Mouse (Mus musculus) E14TG2a.4 (cell line): Measurements from ENCODE around the gene Gramd1a.

ENCODE experiments used
- H3K27me3 ChIP-seq: 2 replicates; pipeline ENCODE4 v1.6.1; 2014; ENCODE audit warnings: low read length, control low read depth; ENCODE audit not compliant: insufficient read depth
- H3K36me3 ChIP-seq: 2 replicates; pipeline ENCODE4 v1.6.1; 2014; ENCODE audit warnings: low read length, control low read depth; ENCODE audit not compliant: insufficient read depth
- H3K4me1 ChIP-seq: replicated peaks from 2 replicates; pipeline ENCODE4 v1.6.1; 2014; ENCODE audit warnings: low read depth, low read length, control low read depth
- H3K4me3 ChIP-seq: replicated peaks from 2 replicates; pipeline ENCODE4 v1.5.1; 2014; ENCODE audit warnings: mild to moderate bottlenecking, low read length
- H3K9me3 ChIP-seq: 2 replicates; pipeline ENCODE4 v1.6.1; 2014; ENCODE audit warnings: low read length, control low read depth
- CTCF ChIP-seq: conservative IDR thresholded peaks from 2 replicates; pipeline ENCODE4 v1.5.1; 2014; ENCODE audit warnings: low read length
- NANOG ChIP-seq: IDR thresholded peaks from 2 replicates; pipeline ENCODE4 v1.6.1; 2014; ENCODE audit warnings: borderline replicate concordance, low read length, mixed read lengths
- POU5F1 ChIP-seq: IDR thresholded peaks from 2 replicates; pipeline ENCODE4 v1.6.1; 2014; ENCODE audit warnings: low read length, borderline replicate concordance

Gramd1a gene

DNA sequence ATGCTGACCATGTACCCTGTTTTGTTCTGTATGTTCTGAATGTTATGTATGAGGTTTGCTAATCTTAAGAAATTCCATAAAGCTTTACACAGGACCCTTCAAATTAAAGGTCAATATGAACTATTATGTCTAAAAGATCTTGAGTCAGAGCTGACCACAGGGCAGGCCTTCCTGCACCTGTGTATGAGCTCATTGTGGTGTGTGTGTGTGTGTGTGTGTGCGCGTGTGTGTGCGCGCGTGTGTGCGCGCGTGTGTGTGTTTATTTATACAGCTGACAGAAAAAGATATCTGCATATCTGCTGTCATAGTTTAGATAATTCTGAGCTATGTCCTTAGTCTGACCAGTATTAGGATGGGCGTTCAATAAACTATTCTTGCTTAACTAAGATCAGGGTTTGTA is 14.8 kb upstream of the Gramd1a start:
- Histone ChIP-seq H3K36me3 (no peaks in the 10 kb centered on the region), H3K9me3 (no peaks in the 10 kb centered on the region), H3K4me3 (no peak overlapping the region), H3K27me3 (peaks cover under 1% of the 10 kb centered on the region; the same call in 1 of the 2 replicates), H3K4me1 (peaks cover 27% of the 10 kb centered on the region)
- TF ChIP-seq NANOG, result no peak
- no peak for TF ChIP-seq POU5F1
- TF ChIP-seq CTCF, result no peak

DNA sequence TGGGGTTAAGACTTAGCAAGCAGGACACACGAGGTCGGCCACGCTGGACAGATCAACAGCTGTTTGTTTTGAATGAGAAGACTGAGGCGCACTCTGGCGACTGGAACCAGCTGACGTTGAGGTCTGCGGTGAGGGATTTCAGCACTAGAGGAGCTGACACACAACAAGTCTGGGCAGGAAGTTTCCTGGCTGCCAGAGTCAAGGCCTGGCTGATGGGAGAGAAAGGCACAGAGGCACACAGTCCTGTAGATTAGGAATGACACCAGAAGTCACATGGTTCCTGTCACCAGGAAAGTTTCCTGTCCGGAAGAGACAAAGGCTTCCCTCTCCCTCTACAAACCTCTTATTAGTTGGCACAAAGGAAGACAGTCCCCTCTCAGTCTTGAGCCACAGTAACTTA is 12.7 kb upstream of the Gramd1a start:
- H3K4me1 ChIP-seq, result peaks cover 28% of the 10 kb centered on the region
- no peaks in the 10 kb centered on the region for H3K9me3 ChIP-seq
- H3K4me3 ChIP-seq, result no peak overlapping the region
- no peak for TF ChIP-seq NANOG
- TF ChIP-seq POU5F1, result no peak
- TF ChIP-seq CTCF, result no peak
- no peaks in the 10 kb centered on the region for H3K27me3 ChIP-seq
- no peaks in the 10 kb centered on the region for H3K36me3 ChIP-seq

DNA sequence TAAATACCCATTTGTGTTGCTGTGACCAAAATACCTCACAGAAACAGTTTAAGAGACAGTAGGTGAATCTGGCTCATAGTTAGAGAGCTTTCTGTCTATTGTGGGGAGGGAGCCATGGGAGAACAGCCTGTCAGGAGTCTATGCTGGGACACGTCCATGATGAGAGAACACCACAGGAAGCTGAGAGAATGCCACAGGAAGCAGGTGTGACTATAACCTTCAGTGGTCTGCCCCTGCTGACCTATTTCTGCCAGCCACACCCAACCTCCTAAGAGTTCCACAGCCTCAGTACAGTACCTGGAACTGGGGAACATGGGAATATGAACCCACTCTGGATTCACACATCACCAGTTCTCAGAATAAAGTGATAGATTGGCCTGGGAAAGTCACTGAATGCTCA is 9.1 kb upstream of the Gramd1a start:
- Histone ChIP-seq H3K9me3 (no peaks in the 10 kb centered on the region), H3K4me1 (peaks cover 52% of the 10 kb centered on the region), H3K4me3 (no peak overlapping the region), H3K36me3 (no peaks in the 10 kb centered on the region), H3K27me3 (no peaks in the 10 kb centered on the region)
- no peak for TF ChIP-seq NANOG
- no peak for TF ChIP-seq CTCF
- no peak for TF ChIP-seq POU5F1

DNA sequence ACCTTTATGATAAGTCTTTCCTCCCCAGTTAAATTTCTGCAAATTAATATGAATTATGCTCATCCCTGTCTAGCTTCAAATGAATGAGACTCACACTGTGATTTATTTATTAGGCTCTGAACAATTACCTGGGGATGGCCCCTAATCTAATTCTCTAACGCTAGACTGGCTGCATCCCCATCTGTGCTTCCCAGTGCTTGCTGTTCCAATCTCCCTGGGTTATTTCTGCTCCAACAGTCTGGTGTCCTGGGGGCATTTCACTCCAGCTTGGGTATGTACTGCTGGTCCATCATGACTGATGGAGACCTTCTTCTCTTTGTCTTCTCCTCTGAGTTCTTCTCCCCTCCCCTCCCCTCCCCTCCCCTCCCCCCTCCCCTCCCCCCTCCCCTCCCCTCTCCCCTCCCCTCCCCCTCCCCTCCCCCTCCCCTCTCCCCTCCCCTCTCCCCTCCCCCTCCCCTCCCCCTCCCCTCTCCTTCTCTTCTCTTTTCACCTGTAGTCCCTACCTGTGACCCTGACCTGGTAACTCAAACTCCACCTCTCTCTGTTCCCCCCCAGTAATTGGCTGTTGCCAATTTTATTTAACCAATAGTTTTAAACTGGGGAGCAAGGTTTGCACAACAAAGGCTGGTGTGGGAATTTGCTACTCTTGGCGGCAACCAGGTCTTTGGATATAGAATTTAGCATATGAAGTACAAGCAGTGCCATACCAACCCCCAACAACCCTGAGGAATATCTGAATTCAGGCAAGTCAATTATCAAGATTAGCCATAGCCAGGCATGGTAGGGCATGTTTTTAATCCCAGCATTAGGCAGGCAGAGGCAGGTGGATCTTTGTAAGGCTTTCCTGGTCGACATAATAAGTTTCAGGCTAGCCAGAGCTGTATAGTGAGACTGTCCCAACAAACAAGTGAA is 8.2 kb upstream of the Gramd1a start:
- TF ChIP-seq CTCF (no peak), POU5F1 (no peak), NANOG (no peak)

DNA sequence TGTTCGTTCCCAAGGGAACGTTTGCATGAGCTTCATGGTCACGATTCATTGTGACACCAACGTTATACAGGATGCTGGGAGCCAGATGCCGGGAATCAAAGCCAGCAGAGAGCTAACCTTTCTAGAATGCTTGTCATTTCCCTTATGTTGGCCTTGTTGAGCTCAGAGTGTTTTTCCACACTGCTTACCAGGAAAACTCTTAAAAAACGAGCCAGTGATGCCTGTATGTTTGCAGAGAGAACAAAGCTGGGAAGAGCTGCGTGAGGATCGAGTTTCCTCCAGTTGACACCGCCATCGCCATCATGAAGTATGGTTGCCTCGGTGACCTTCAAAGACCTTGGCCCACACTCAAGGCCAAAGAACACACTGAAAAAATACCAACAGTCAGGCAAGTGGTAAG is 6.6 kb upstream of the Gramd1a start:
- Histone ChIP-seq H3K36me3 (no peaks in the 10 kb centered on the region), H3K9me3 (no peaks in the 10 kb centered on the region), H3K4me3 (no peak overlapping the region), H3K4me1 (peaks cover 42% of the 10 kb centered on the region), H3K27me3 (no peaks in the 10 kb centered on the region)
- no peak for TF ChIP-seq CTCF
- TF ChIP-seq POU5F1, result no peak
- no peak for TF ChIP-seq NANOG

More for the DNA sequence above, 8.2 kb upstream of the Gramd1a start:
- Histone ChIP-seq H3K4me3 (no peak overlapping the region), H3K4me1 (peaks cover 51% of the 10 kb centered on the region), H3K9me3 (no peaks in the 10 kb centered on the region), H3K36me3 (no peaks in the 10 kb centered on the region), H3K27me3 (no peaks in the 10 kb centered on the region)

DNA sequence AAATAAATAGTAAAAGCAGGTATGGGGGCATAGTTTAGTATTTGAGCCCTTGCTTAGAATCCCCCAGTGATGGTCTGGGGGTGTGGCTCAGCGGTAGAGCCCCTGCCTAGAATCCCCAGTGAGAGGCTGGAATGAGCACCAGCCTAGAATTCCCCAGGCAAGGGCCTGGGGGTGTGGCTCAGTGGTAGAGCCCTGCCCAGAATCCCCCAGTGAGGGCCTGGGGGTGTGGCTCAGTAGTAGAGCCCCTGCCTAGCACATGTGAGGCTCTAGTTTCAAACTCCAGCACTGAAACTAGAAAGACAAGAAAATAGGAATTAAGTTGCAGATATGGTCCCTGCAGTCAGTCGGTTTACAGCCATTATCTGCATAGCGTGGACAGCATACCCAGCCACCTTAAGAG is 6.1 kb upstream of the Gramd1a start:
- Histone ChIP-seq H3K9me3 (no peaks in the 10 kb centered on the region), H3K4me3 (no peak overlapping the region), H3K4me1 (peaks cover 47% of the 10 kb centered on the region), H3K27me3 (no peaks in the 10 kb centered on the region), H3K36me3 (no peaks in the 10 kb centered on the region)
- no peak for TF ChIP-seq POU5F1
- TF ChIP-seq CTCF, result no peak
- no peak for TF ChIP-seq NANOG

DNA sequence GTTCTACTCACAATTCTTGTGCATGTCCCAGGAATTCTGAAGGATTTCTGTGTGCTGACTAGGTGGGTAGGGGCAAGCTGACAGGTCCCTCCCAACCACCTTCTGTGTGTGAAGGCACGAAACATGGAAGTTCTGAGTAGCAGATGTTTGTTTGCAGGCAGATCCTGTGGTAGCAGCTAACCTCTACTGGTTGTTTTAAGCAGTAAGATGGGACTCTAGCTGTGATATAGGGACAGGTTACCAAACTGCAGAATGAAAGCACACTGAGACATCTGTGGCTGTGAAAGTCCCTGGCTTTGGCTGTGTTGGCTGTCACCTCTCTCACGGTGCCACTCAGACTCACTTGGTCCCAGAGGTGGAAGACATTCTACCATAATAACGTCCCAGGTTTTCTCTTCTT is 5.5 kb upstream of the Gramd1a start:
- Histone ChIP-seq H3K27me3 (no peaks in the 10 kb centered on the region), H3K36me3 (no peaks in the 10 kb centered on the region), H3K4me1 (peaks cover 51% of the 10 kb centered on the region), H3K4me3 (no peak overlapping the region), H3K9me3 (no peaks in the 10 kb centered on the region)
- TF ChIP-seq NANOG (no peak), POU5F1 (no peak)

DNA sequence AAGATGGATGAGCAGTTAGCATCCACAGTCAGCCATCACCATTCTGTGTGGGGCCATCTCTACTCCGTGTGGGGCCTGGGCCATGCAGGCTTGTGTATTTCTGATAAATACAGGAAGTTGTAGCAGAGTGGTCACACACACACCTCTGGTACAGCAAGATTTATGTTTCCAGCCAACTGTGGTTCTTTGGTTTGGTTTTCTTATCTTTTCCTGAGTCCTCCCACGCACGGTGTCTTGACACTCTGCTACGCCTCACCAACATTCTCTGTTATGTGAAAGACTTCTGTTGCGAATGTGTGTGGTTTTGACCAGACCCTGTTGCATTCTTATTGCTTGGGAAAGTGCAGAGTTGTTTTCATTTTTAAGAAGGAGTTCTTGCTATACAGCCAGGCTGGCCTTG is 5.1 kb upstream of the Gramd1a start:
- H3K4me3 ChIP-seq, result no peak overlapping the region
- peaks cover 53% of the 10 kb centered on the region for H3K4me1 ChIP-seq
- TF ChIP-seq POU5F1 (no peak), NANOG (no peak), CTCF (no peak)
- H3K36me3 ChIP-seq, result no peaks in the 10 kb centered on the region
- no peaks in the 10 kb centered on the region for H3K27me3 ChIP-seq
- H3K9me3 ChIP-seq, result no peaks in the 10 kb centered on the region
